Mouse (Mus musculus) MEL (cell line): ENCODE data around the gene Nfat5. TPM values are rescaled to one million over a fixed set of nuclear protein-coding genes. Genes with fewer than 3 reads are reported as not detected.

Experiments
- DNase-seq: peaks from one replicate; pipeline ENCODE4 v3.0.0; 2011; ENCODE audit warnings: low read depth, low spot score
- H3K27ac ChIP-seq: 2 replicates; pipeline ENCODE4 v1.5.1; 2012; ENCODE audit warnings: low read depth, mild to moderate bottlenecking, control low read depth, low read length, moderate library complexity; ENCODE audit not compliant: control insufficient read depth
- H3K27me3 ChIP-seq, 2 experiments: fragments of 150-350 bp in 1 of 2; sonication (generic) in 1 of 2; 2 replicates each; pipeline ENCODE4 v1.6.1; 2012; ENCODE audit warnings: low read length in 2 of 2, mild to moderate bottlenecking in 2 of 2, improper control_type of control experiment in 1 of 2, moderate library complexity in 1 of 2; ENCODE audit not compliant: insufficient read depth in 2 of 2, control insufficient read depth in 1 of 2
- H3K36me3 ChIP-seq, 2 experiments: 2 replicates each; pipeline ENCODE4 v1.6.1; 2012 to 2014; ENCODE audit warnings: low read length in 2 of 2, improper control_type of control experiment in 1 of 2, inconsistent platforms in 1 of 2, mild to moderate bottlenecking in 1 of 2; ENCODE audit not compliant: insufficient read depth in 2 of 2, control insufficient read depth in 1 of 2
- H3K4me1 ChIP-seq, 2 experiments: fragments of 150-350 bp in 1 of 2; sonication (generic) in 1 of 2; 2 replicates each; pipeline ENCODE4 v1.6.1; 2012; ENCODE audit warnings: low read length in 2 of 2, improper control_type of control experiment in 1 of 2, mild to moderate bottlenecking in 1 of 2; ENCODE audit not compliant: insufficient read depth in 2 of 2, control insufficient read depth in 1 of 2
- H3K4me3 ChIP-seq, 2 experiments: fragments of 150-350 bp in 1 of 2; sonication (generic) in 1 of 2; 2 replicates each; pipeline ENCODE4 v1.5.1; 2012; ENCODE audit warnings: low read depth in 2 of 2, low read length in 2 of 2, mild to moderate bottlenecking in 2 of 2, moderate library complexity in 2 of 2, control low read depth in 1 of 2, improper control_type of control experiment in 1 of 2; ENCODE audit not compliant: control insufficient read depth in 1 of 2, insufficient read depth in 1 of 2
- H3K79me2 ChIP-seq: 2 replicates; pipeline ENCODE4 v1.6.1; 2012; ENCODE audit warnings: mild to moderate bottlenecking, low read length, moderate library complexity; ENCODE audit not compliant: control insufficient read depth, poor library complexity, insufficient read depth
- H3K9ac ChIP-seq: 2 replicates; pipeline ENCODE4 v1.6.1; 2012; ENCODE audit warnings: low read depth, mild to moderate bottlenecking, control low read depth, low read length, moderate library complexity; ENCODE audit not compliant: control insufficient read depth, poor library complexity, severe bottlenecking
- H3K9me3 ChIP-seq: fragments of 150-350 bp; sonication (generic); replicated peaks from 2 replicates; pipeline ENCODE4 v1.6.1; 2012; ENCODE audit warnings: mild to moderate bottlenecking, low read length, improper control_type of control experiment, moderate library complexity; ENCODE audit not compliant: insufficient read depth
- CHD1 ChIP-seq: IDR thresholded peaks from 2 replicates; pipeline ENCODE4 v1.6.1; 2012; ENCODE audit warnings: low read depth, mild to moderate bottlenecking, inconsistent platforms, low read length, improper control_type of control experiment
- CHD2 ChIP-seq: IDR thresholded peaks from 2 replicates; pipeline ENCODE4 v1.6.1; 2011; ENCODE audit warnings: low read length, improper control_type of control experiment
- CTCF ChIP-seq, 3 experiments: IDR thresholded peaks in 2 of 3; conservative IDR thresholded peaks in 1 of 3; 2 replicates each; pipeline ENCODE4 v1.5.1; 2011 to 2012; ENCODE audit warnings: low read length in 3 of 3, low read depth in 2 of 3, mild to moderate bottlenecking in 2 of 3, improper control_type of control experiment in 1 of 3, inconsistent platforms in 1 of 3, mixed read lengths in 1 of 3, moderate library complexity in 1 of 3; ENCODE audit not compliant: control insufficient read depth in 1 of 3, insufficient read depth in 1 of 3, poor library complexity in 1 of 3, severe bottlenecking in 1 of 3
- E2F4 ChIP-seq: IDR thresholded peaks from 2 replicates; pipeline ENCODE4 v1.6.1; 2011; ENCODE audit warnings: low read depth, low read length, improper control_type of control experiment, borderline replicate concordance
- ELF1 ChIP-seq: IDR thresholded peaks from 2 replicates; pipeline ENCODE4 v1.6.1; 2014; ENCODE audit warnings: low read depth, mild to moderate bottlenecking, inconsistent platforms, low read length, improper control_type of control experiment, moderate library complexity
- MAFK ChIP-seq: IDR thresholded peaks from 2 replicates; pipeline ENCODE4 v1.6.1; 2011; ENCODE audit warnings: low read depth, mild to moderate bottlenecking, low read length, improper control_type of control experiment, borderline replicate concordance
- MAZ ChIP-seq: IDR thresholded peaks from 2 replicates; pipeline ENCODE4 v1.6.1; 2012; ENCODE audit warnings: low read depth, mild to moderate bottlenecking, inconsistent platforms, low read length, improper control_type of control experiment
- MXI1 ChIP-seq: IDR thresholded peaks from 2 replicates; pipeline ENCODE4 v1.6.1; 2011; ENCODE audit warnings: mild to moderate bottlenecking, low read depth, low read length, improper control_type of control experiment
- MYB ChIP-seq: IDR thresholded peaks from 2 replicates; pipeline ENCODE4 v1.6.1; 2011; ENCODE audit warnings: mild to moderate bottlenecking, low read depth, low read length, improper control_type of control experiment
- MYC ChIP-seq: IDR thresholded peaks from 2 replicates; pipeline ENCODE4 v1.6.1; 2011; ENCODE audit warnings: low read depth, mild to moderate bottlenecking, low read length, improper control_type of control experiment, moderate library complexity
- NRF1 ChIP-seq: IDR thresholded peaks from 2 replicates; pipeline ENCODE4 v1.6.1; 2014; ENCODE audit warnings: low read depth, mild to moderate bottlenecking, inconsistent platforms, low read length, improper control_type of control experiment, moderate library complexity; ENCODE audit not compliant: poor library complexity, insufficient read depth, severe bottlenecking
- POLR2AphosphoS2 ChIP-seq: IDR thresholded peaks from 2 replicates; pipeline ENCODE4 v1.6.1; 2011; ENCODE audit warnings: low read length, improper control_type of control experiment
- RAD21 ChIP-seq: IDR thresholded peaks from 2 replicates; pipeline ENCODE4 v1.6.1; 2011; ENCODE audit warnings: mild to moderate bottlenecking, low read depth, low read length, improper control_type of control experiment
- SIN3A ChIP-seq: IDR thresholded peaks from 2 replicates; pipeline ENCODE4 v1.6.1; 2012; ENCODE audit warnings: low read length, improper control_type of control experiment, inconsistent platforms
- SMC3 ChIP-seq: IDR thresholded peaks from 2 replicates; pipeline ENCODE4 v1.6.1; 2011; ENCODE audit warnings: low read depth, low read length, improper control_type of control experiment
- TAL1 ChIP-seq: IDR thresholded peaks from 2 replicates; pipeline ENCODE4 v1.6.1; 2012; ENCODE audit warnings: mild to moderate bottlenecking, inconsistent platforms, low read length, moderate library complexity, mixed read lengths
- UBTF ChIP-seq: IDR thresholded peaks from 2 replicates; pipeline ENCODE4 v1.6.1; 2012; ENCODE audit warnings: low read depth, mild to moderate bottlenecking, inconsistent platforms, low read length, improper control_type of control experiment, moderate library complexity, borderline replicate concordance; ENCODE audit not compliant: insufficient read depth
- USF1 ChIP-seq: IDR thresholded peaks from 2 replicates; pipeline ENCODE4 v1.6.1; 2014; ENCODE audit warnings: low read depth, mild to moderate bottlenecking, inconsistent platforms, low read length, improper control_type of control experiment, moderate library complexity
- USF2 ChIP-seq, 2 experiments: IDR thresholded peaks; 2 replicates each; pipeline ENCODE4 v1.6.1; 2011 to 2012; ENCODE audit warnings: improper control_type of control experiment in 2 of 2, low read length in 2 of 2, borderline replicate concordance in 1 of 2, inconsistent platforms in 1 of 2, low read depth in 1 of 2, mild to moderate bottlenecking in 1 of 2; ENCODE audit not compliant: insufficient read depth in 1 of 2
- ZC3H11A ChIP-seq: IDR thresholded peaks from 2 replicates; pipeline ENCODE4 v1.6.1; 2012; ENCODE audit warnings: low read depth, mild to moderate bottlenecking, inconsistent platforms, low read length, improper control_type of control experiment
- ZKSCAN1 ChIP-seq: IDR thresholded peaks from 2 replicates; pipeline ENCODE4 v1.6.1; 2012; ENCODE audit warnings: low read depth, mild to moderate bottlenecking, inconsistent platforms, low read length, improper control_type of control experiment, moderate library complexity
- ZMIZ1 ChIP-seq: IDR thresholded peaks from 2 replicates; pipeline ENCODE4 v1.6.1; 2012; ENCODE audit warnings: low read depth, mild to moderate bottlenecking, inconsistent platforms, low read length, improper control_type of control experiment, moderate library complexity
- ZNF384 ChIP-seq: IDR thresholded peaks from 2 replicates; pipeline ENCODE4 v1.6.1; 2012; ENCODE audit warnings: low read depth, mild to moderate bottlenecking, inconsistent platforms, low read length, improper control_type of control experiment
- polyA plus RNA-seq, 2 experiments: library from polyadenylated mRNA; stranded (reverse) in 1 of 2; unstranded in 1 of 2; fragments of >175 nt in 1 of 2; fragments of >200 nt in 1 of 2; gene quantifications; 2 replicates each; pipeline versions ENCODE4 v1.2.1 to v1.2.4; 2012; ENCODE audit warnings: low replicate concordance in 2 of 2, low read depth in 1 of 2; ENCODE audit not compliant: insufficient read length in 2 of 2, insufficient read depth in 1 of 2, missing spikeins in 1 of 2
- total RNA-seq: library from RNA; depleted of rRNA; stranded (reverse); fragments of 300-350 nt; gene quantifications from 2 replicates; pipeline ENCODE4 v1.2.3, GENCODE M21; 2012

Nfat5 gene
- total and polyA plus RNA-seq, 3 experiments: 4.2 to 11.3 TPM; not detected in 1

GRCm38 (mm10) chr8:107295450-107295849 is 2.2 kb downstream of the Nfat5 start:
- TF ChIP-seq ELF1 (no peak), MYC (no peak), SIN3A (no peak), MAZ (no peak), UBTF (no peak), NRF1 (no peak), MYB (no peak), TAL1 (no peak)
- Histone ChIP-seq H3K9me3 (no peaks in the 10 kb centered on the region), H3K27ac (no peak overlapping the region), H3K4me1 (peaks cover 0 to 9% of the 10 kb centered on the region in 2 experiments; a peak in 1 of 4 replicates), H3K27me3 (no peaks in the 10 kb centered on the region), H3K79me2 (peaks cover 19% of the 10 kb centered on the region), H3K36me3 (peaks cover 0 to 18% of the 10 kb centered on the region in 2 experiments; a peak in 2 of 4 replicates), H3K9ac (no peak overlapping the region), H3K4me3 (no peak overlapping the region)
- no peak for DNase-seq

- no peaks in the 10 kb centered on the region for H3K4me1 ChIP-seq
- TF ChIP-seq MYB (no peak), MXI1 (no peak), MAFK (no peak), E2F4 (no peak), ZKSCAN1 (no peak), CHD1 (no peak), CHD2 (no peak)
- no peaks in the 10 kb centered on the region for H3K9me3 ChIP-seq
- no peak for DNase-seq
- H3K79me2 ChIP-seq: peaks cover 1% of the 10 kb centered on the region; the same call in 1 of the 2 replicates
- H3K4me3 ChIP-seq: no peak overlapping the region
- no peak overlapping the region for H3K9ac ChIP-seq
- H3K36me3 ChIP-seq: peaks cover 0 to 3% of the 10 kb centered on the region in 2 experiments; a peak in 2 of 4 replicates
- H3K27ac ChIP-seq: no peak overlapping the region
- H3K27me3 ChIP-seq: no peaks in the 10 kb centered on the region
Observed at GRCm38 (mm10) chr8:107311876-107312275, 18.6 kb downstream of the Nfat5 start.

DNA sequence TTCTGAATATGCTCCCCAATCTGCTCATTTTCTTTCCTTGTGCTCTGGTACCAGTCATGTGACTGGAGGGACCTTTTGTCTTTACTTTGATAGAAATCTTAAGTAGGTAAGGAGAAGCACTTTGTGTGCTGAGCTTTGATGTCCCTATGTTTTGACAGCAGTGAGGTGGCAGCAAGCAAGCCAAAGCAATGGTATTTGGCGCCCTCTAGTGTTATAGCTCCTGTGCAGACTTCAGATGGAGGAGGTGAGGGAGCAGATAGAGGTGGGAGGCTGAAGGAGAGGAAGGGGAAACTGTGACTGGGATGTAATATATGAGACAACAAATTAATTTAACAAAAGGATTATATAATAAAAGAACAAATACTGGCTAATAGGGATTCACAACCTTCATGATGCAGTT is 30.9 kb downstream of the Nfat5 start:
- no peaks in the 10 kb centered on the region; the same call in 1 of the 2 replicates for H3K79me2 ChIP-seq
- no peak overlapping the region for H3K4me3 ChIP-seq
- no peak overlapping the region for H3K27ac ChIP-seq
- no peak overlapping the region for H3K9ac ChIP-seq
- no peaks in the 10 kb centered on the region for H3K9me3 ChIP-seq
- no peaks in the 10 kb centered on the region for H3K4me1 ChIP-seq
- no peaks in the 10 kb centered on the region for H3K27me3 ChIP-seq
- TF ChIP-seq USF1 (0 out of 2 replicates have a peak, but pooled peaks have one; percentile 41), POLR2AphosphoS2 (no peak), ZC3H11A (peak; percentile 93), SMC3 (peak; percentile 97), ZMIZ1 (no peak), CTCF (IDR thresholded peaks at IDR 0.05 in 2 of 3, conservative IDR thresholded peaks at IDR 0.05 in 1 of 3; ENCODE audit: control insufficient read depth in 1 of 3, insufficient read depth in 1 of 3, low read depth in 2 of 3, low read length in 3 of 3, poor library complexity in 1 of 3, severe bottlenecking in 1 of 3) (peak; percentile 84 to 99 (median 92)), USF2 (IDR thresholded peaks at IDR 0.05; ENCODE audit: borderline replicate concordance in 1 of 2, insufficient read depth in 1 of 2, low read depth in 1 of 2, low read length in 2 of 2) (no peak), ZNF384 (0 out of 2 replicates have a peak, but pooled peaks have one; percentile 8), RAD21 (peak; percentile 99)
- peak; percentile 87 for DNase-seq
- H3K36me3 ChIP-seq: peaks cover 0 to 4% of the 10 kb centered on the region in 2 experiments; a peak in 2 of 4 replicates
